Mouse (Mus musculus): ENCODE data around the gene Tbc1d9b.
"Not testable (repeated sequence)": the region's sequence is repeated elsewhere in the genome, so short reads cannot be mapped to it uniquely, and the experiment has no call there.

Tbc1d9b gene

GRCm38 (mm10) chr11:50138206-50138822 lies 7.1 kb downstream of the Tbc1d9b start:
- no peak for DNase-seq (ENCODE audit: low spot score)

- DNase-seq (ENCODE audit: low spot score): no peak
These were observed 8.4 kb downstream of the Tbc1d9b start for GRCm38 (mm10) chr11:50139571-50139970.

- DNase-seq (ENCODE audit: low spot score): no peak
These were observed 14.3 kb downstream of the Tbc1d9b start for GRCm38 (mm10) chr11:50145529-50145928.

DNA sequence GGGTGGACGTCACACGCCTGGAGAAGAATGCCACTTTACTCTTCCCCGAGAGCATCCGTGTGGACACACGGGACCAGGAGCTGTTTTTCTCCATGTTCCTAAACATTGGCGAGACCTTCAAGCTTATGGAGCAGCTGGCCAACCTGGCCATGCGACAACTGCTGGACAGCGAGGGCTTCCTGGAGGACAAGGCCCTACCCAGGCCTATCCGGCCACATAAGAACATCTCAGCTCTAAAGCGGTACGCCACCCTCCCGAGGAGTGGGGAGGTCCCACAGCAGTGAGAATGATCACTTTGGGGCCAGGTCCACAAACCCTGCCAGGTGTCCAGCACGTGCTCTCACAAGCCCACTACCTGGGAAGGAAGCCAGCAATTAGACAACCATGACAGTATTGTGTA lies 14.9 kb downstream of the Tbc1d9b start:
- DNase-seq (ENCODE audit: low spot score): no peak

- DNase-seq (ENCODE audit: low spot score): no peak
These were observed 16.2 kb downstream of the Tbc1d9b start for GRCm38 (mm10) chr11:50147267-50147957.

DNA sequence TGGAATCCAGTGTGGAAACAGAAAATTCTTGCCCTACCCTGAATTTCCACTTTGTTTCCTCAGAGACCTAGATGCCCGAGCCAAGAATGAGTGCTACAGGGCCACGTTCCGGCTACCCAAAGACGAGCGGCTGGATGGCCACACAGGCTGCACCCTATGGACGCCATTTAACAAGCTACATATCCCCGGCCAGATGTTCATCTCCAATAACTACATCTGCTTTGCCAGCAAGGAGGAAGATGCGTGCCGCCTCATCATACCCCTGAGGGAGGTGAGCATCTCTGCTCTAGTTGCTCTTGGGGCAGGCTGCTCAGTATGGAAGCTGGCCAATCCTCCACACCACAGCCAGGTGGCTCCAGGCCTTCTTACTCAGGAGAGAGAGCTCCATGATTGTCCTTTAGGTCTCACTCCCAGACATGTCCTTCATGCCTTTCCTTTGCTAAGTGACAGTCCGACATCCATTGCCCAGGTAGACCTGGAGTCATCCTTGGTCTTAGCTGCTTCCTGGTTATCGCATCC lies 16.8 kb downstream of the Tbc1d9b start:
- DNase-seq (ENCODE audit: low spot score): no peak

- DNase-seq (ENCODE audit: low spot score): no peak
These were observed 18.0 kb downstream of the Tbc1d9b start for GRCm38 (mm10) chr11:50149200-50149599.

GRCm38 (mm10) chr11:50149603-50150150 lies 18.5 kb downstream of the Tbc1d9b start:
- DNase-seq (ENCODE audit: low spot score): no peak

DNA sequence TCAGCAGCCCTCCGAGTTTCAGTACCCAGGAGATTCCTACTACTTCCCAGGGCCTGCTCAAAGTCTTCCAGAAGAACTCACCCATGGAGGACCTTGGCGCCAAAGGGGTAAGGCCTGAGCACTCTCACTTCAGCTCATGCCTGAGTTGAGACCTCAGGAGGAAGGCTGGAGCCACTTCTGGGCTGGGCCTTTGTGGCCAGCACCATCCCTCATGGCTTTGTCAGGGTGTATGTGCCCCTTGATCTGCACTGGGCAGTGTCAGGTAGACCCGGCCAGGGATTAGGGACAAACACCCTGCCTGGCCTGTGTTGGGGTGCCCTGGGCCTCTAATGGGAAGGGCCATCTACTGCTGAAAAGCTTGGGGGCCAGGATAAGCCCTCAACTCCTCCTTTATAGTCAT lies 20.2 kb downstream of the Tbc1d9b start:
- DNase-seq (ENCODE audit: low spot score): no peak

DNA sequence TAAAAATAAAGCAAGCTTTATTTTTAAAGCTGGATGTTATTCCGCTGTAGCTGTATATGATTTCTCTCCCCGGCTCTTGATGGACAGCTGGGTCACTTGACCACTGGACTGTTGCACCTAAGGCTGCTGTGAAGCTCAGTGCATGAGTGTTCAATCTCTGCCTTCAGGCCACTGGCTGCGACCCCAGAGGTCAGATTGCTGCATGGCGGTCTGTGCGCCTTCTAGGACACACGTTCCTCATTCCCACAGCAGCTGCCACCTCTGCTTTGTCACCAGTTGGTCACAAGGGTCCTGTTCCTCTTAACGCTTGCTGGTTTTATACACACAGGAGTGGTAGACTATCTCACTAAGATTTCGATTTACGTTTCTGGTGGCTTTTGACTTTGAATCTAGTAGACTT lies 23.0 kb downstream of the Tbc1d9b start:
- no peak for DNase-seq (ENCODE audit: low spot score)

- no peak for DNase-seq (ENCODE audit: low spot score)
These were observed 23.8 kb downstream of the Tbc1d9b start for GRCm38 (mm10) chr11:50154777-50155520.

DNA sequence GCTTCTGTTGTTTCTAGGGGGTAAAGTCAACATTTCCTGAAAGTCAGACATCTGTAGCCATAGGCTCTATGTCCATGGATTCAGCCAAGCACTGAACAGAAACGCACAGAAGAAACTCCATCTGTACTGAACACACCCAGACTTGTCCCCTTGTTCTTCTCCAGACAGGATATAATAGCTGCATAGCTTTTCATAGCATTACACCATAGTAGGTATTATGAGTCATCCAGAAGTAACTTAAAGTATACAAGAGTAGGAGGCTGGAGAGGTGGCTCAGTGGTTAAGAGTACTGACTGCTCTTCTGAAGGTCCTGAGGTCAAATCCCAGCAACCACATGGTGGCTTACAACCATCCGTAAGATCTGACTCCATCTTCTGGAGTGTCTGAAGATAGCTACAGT lies 24.6 kb downstream of the Tbc1d9b start:
- no peak for DNase-seq (ENCODE audit: low spot score)

GRCm38 (mm10) chr11:50156725-50157258 lies 25.6 kb downstream of the Tbc1d9b start:
- no peak for DNase-seq (ENCODE audit: low spot score)

- DNase-seq (ENCODE audit: low spot score): no peak
These were observed 27.1 kb downstream of the Tbc1d9b start for GRCm38 (mm10) chr11:50158346-50158745.

DNA sequence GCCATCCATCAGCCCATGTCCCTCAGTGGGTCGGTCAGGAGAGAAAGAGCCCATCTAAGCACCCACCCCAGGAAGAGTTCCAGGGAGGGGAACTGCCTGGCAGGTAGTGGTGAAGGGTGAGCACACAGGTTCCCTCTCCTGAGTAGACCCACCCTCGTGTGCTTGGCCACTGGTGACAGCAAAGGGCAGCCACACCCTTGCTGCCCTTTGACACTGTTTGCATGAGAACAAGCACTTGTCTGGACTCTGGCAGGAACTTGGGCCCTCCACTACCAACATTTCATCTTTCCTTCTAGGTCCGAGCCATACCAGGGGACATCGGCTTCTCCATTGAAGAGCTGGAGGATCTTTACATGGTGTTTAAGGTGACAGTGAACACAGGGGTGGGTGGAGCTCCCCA lies 28.2 kb downstream of the Tbc1d9b start:
- DNase-seq (ENCODE audit: low spot score): no peak

DNA sequence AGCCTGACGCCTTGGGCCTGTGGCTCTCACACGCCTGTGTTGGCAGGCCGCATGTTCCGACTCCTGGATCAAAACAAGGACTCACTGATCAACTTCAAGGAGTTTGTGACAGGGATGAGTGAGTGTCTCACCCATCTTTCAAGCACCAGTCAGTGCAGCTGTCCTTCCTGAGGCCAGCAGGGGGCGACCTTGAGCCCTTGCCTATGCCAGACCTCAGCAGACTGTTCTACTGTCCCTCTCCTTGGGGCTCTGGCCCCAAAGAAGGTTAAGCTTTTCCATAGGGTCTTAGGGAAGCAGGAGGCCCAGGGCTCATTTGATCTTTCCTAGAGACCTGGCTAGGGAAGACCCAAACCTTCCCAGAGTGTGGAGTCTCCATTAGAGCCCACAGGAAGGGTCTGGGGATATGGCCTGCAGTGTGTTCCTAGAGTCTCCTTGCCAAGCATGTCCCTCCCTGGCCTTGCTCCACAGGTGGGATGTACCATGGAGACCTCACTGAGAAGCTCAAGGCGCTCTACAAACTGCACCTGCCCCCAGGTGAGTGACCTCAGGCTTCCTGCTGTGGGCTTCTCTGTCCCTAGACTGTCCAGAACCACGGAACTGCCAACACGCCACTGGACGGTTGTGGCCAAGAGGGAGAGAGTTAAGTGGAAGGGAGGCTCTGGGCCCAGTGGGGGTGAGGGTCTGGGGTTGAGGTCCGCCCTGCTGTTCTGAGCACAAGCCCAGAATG lies 30.5 kb downstream of the Tbc1d9b start:
- DNase-seq (ENCODE audit: low spot score): peak; percentile 54

DNA sequence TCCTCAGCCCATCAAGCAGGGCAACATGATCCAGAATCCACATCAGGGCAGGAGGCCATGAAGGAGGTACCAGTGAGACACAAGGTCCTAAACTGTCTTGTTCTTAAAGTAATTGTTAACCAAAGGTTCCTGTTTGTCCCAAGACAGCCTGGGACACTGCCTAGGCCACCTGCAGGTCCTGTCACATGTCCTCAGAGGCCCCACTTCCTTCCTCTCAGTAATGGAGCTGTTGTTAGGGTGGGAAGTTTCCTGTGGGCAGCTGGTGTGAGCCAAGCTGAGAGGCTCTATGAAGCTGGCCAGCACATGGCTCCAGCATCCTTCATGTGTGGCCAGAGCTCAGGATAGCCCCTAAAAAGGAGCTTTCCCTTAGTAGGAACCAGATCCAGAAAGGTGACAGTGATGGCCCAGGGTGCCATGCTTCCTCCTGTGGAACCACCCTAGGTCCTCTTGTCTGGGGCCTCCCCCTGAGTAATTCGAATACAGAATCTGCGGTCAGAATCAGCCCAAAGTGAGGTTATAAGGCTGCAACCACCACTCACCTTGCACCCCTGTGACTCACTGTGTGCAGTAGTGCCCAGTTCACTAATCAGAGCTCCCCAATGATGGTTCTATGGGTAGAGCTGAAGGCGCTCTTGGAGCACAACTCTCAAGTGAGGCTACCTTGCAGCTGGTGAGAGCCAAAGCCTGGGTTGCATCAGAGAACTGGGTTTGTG lies 31.3 kb downstream of the Tbc1d9b start:
- DNase-seq (ENCODE audit: low spot score): no peak

DNA sequence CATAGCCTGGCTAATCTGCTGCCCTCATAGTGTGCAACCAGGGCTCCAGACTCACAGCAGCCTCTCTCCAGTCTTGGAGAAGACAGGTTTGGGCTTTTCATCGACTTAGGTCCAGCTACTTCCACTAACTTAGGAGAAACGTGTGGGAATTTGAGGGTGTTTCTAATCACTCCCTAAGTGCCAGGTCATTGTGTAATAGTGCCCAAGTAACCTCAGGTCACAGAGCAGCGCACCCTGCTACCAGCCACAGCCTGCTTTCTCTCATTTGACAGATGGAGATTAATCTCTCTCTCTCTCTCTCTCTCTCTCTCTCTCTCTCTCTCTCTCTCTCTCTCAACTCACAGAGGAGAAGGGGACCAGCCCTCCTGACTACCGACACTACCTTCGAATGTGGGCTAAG lies 37.2 kb downstream of the Tbc1d9b start:
- DNase-seq (ENCODE audit: low spot score): no peak

GRCm38 (mm10) chr11:50174111-50174729 lies 43.0 kb downstream of the Tbc1d9b start, which contains the start of gene Mrnip:
Mrnip (plus strand) TSS chr11:50174444.
- not testable (repeated sequence) for DNase-seq (ENCODE audit: low spot score)

DNA sequence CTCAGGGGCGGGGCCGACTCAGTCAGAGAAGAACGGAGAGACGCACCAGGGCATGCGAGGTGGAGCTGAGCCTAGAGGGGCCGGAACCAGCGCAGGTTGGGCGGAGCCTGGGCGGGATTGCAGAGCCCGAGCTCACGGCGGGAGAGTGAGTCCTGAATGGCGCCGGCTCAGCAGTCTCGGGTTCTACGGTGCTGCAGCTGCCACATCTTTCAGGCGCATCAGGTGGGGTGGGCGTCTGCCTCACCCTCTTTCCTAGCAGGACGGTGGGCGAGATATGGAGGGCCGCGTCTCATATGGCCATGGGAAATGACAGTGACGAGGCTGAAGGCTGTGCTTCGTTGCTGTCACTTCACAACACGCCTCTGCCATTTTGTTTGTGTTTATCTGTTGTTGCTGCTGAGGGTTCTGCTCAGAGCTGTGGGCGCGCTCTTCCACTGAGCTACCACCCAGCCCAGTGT lies 43.6 kb downstream of the Tbc1d9b start:
- peak; percentile 99 for DNase-seq (ENCODE audit: low spot score)

Data from urinary bladder, postnatal 25 days (tissue).